Mouse (Mus musculus) testis, adult 2 months (tissue): ENCODE data around the gene Gm45785.

Experiments used
- CTCF ChIP-seq: fragments of 200-500 bp; IDR thresholded peaks from 2 replicates; pipeline ENCODE4 v1.5.1; 2012; ENCODE audit warnings: low read depth, mild to moderate bottlenecking, inconsistent platforms, low read length, moderate library complexity; ENCODE audit not compliant: control insufficient read depth, insufficient read depth, insufficient replicate concordance
- POLR2A ChIP-seq: fragments of 200-500 bp; IDR thresholded peaks from 2 replicates; pipeline ENCODE4 v1.6.1; 2012; ENCODE audit warnings: low read depth, mild to moderate bottlenecking, inconsistent platforms, low read length, moderate library complexity; ENCODE audit not compliant: control insufficient read depth

DNA sequence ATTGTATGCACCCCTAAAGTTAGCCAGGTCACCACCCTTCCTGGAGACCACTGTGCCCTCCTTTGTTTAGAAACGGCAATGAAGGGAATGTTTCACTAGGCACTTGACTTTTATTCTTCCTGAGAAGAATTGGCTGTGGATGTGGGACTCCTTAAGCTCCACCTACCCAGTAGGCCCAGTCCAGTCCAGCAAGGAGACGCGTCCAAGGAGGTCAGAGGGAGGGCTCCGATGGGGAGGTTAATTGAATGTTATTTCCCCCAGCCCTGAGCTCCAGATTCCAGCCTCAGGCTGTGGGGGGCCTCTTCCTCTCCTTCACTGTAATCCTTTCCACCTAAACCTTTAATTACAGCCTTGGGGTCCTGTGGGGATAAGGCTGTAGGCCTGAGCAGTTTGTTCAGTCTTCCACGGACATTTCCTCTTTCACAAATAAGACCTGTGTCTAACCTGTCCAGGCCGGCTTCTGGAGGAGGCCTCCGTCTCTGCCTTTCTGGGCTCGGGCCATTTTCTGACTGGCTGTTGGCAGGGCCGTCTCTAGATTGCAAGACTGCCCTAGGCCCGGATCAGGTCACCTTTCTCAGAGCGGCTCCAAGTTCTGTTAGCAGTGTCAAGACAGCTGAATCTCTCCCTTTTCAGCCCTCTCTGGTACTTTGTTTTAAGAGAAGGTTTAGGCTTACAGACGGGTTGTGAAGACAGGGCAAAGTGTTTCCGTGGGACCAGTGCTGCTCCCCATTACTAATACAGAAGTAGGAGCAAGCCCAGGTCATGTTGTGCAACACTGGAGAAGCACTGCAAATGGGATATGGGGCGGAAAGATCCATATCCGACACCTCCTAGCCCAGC is 46.1 kb upstream of the Gm45785 start:
- TF ChIP-seq CTCF (no peak), POLR2A (no peak)
